Comparison of ENCODE assay signal across 8 mouse cellular contexts in genomic region chr11:28583911-28584434, GRCm38 (mm10). TPM values are rescaled to one million over a fixed set of nuclear protein-coding genes. Genes with fewer than 3 reads are reported as not detected.
DNase-seq lines count a peak whose midpoint lies in the region; ATAC-seq lines count a peak whose summit lies in the region.

TSS of gene Ccdc85a (minus strand) at chr11:28584324.

- no peaks in the 10 kb centered on the region for H3K36me3 ChIP-seq in intestine, embryonic 16.5 days (ENCODE audit: control insufficient read depth, insufficient read depth, low read length)

- H3K4me3 ChIP-seq in intestine, embryonic 16.5 days (ENCODE audit: low read length), result peak within 1 kb of the TSS; percentile 57

- H3K9me3 ChIP-seq in intestine, embryonic 16.5 days (ENCODE audit: control insufficient read depth, low read length), result no peaks in the 10 kb centered on the region

- WGBS in intestine, embryonic 16.5 days, result under 1% methylated on average over 25 of the region's 25 CpGs

- peaks cover 3% of the 10 kb centered on the region; the same call in 1 of the 2 replicates for H3K4me1 ChIP-seq in intestine, embryonic 16.5 days (ENCODE audit: control insufficient read depth, insufficient read depth, low read length)

- peak within 1 kb of the TSS; percentile 84 for H3K4me2 ChIP-seq in intestine, embryonic 16.5 days (ENCODE audit: low read depth, low read length)

- H3K27ac ChIP-seq in intestine, embryonic 16.5 days (ENCODE audit: low read length), result no peak within 1 kb of the TSS

- H3K27me3 ChIP-seq in intestine, embryonic 16.5 days (replicated peaks; ENCODE audit: control insufficient read depth, insufficient read depth, low read length), result peaks cover 12% of the 10 kb centered on the region; the same call in 1 of the 2 replicates

- peak; percentile 84 for DNase-seq in adrenal gland, postnatal 25 days
- DNase-seq in embryo, embryonic 9.5 days (ENCODE audit: extremely low spot score), result peak; percentile 88
- peak; percentile 82 to 94 for DNase-seq in left cerebral cortex, adult 9 months (ENCODE audit: low spot score in 2 of 2)
- peak; percentile 80 to 82 for DNase-seq in lung, postnatal 4 days
- DNase-seq in right cerebral cortex, postnatal 14 days, result peak; percentile 91
- DNase-seq in MN1 (ENCODE audit: low spot score), result no peak

- ATAC-seq in granulocyte monocyte progenitor cell, adult 5-6 weeks (replicated peaks; ENCODE audit: poor library complexity, severe bottlenecking), result peak; percentile 78
- ATAC-seq in intestine, embryonic 16.5 days, result peak; percentile 97

- peak within 1 kb of the TSS; percentile 60 for H3K9ac ChIP-seq in intestine, embryonic 16.5 days (ENCODE audit: low read depth, low read length)

RNA-seq across cellular contexts. Expression of gene Ccdc85a, which starts in this region (rescaled TPM):
- total RNA-seq in adrenal gland, postnatal 25 days (2021), result 2.2 and 2.4 TPM in 2 replicates
- total RNA-seq in granulocyte monocyte progenitor cell, adult 5-6 weeks (2014; fragmentation: Nextera tagmentation), result not detected in 2 replicates
- not detected in 2 replicates for total RNA-seq in granulocyte monocyte progenitor cell, adult 5-6 weeks (2017)
- polyA plus RNA-seq in intestine, embryonic 16.5 days (2015; fragmentation: Nextera tagmentation; extraction: Ambion mirVana), result 1.2 TPM in 2 replicates

Comparison
In these comparisons a context has a peak if more than half of its experiments do, and no peak if none do; other contexts are left out.
1. Peak in ATAC-seq in granulocyte monocyte progenitor cell, adult 5-6 weeks; RNA of the gene not detected or under 1 TPM.